Mouse (Mus musculus) cerebellum, adult 18-20 months (tissue): ENCODE results near the gene Gm20772.
"Not testable (repeated sequence)": the region's sequence is repeated elsewhere in the genome, so short reads cannot be mapped to it uniquely, and the experiment has no call there.

Experiments
- DNase-seq, 2 experiments: peaks; one replicate each; pipeline ENCODE4 v3.0.0; 2021

The Gm20772 gene

GRCm38 (mm10) chrY:17874441-17874840 is at the start of gene Gm20772, which contains the start of gene Gm20831:
Gene Gm20772 (plus strand): TSS chrY:17874741.
Gene Gm20831 (plus strand): TSS chrY:17874741.
- DNase-seq, result not testable (repeated sequence)

GRCm38 (mm10) chrY:17846166-17846565 is 28.4 kb upstream of the Gm20772 start, which contains the start of gene Gm21904:
Gene Gm21904 (minus strand): TSS chrY:17846266.
- DNase-seq, result not testable (repeated sequence)
